Mouse (Mus musculus) E14TG2a.4 (cell line): ENCODE results near the gene Ccdc69.

Experiments used
- CTCF ChIP-seq: conservative IDR thresholded peaks from 2 replicates; pipeline ENCODE4 v1.5.1; 2014; ENCODE audit warnings: low read length
- NANOG ChIP-seq: IDR thresholded peaks from 2 replicates; pipeline ENCODE4 v1.6.1; 2014; ENCODE audit warnings: borderline replicate concordance, low read length, mixed read lengths
- POU5F1 ChIP-seq: IDR thresholded peaks from 2 replicates; pipeline ENCODE4 v1.6.1; 2014; ENCODE audit warnings: low read length, borderline replicate concordance

- no peak for TF ChIP-seq CTCF
- TF ChIP-seq NANOG = no peak
- TF ChIP-seq POU5F1 = no peak
Observed at GRCm38 (mm10) chr11:55046600-55046999, 31.3 kb downstream of the Ccdc69 start.
